Mouse (Mus musculus) heart, embryonic 13.5 days (tissue): ENCODE measurements around the gene Lrrc31. TPM values are rescaled to one million over a fixed set of nuclear protein-coding genes. Genes with fewer than 3 reads are reported as not detected.
A peak's percentile ranks its signal among the peaks of the same experiment; 100 is the strongest.

Experiments used
- ATAC-seq: fragments of 200-750 bp; cut with Nextera tagmentation; 2 replicates; pipeline ENCODE4 v1.8.0; 2017; ENCODE audit warnings: moderate TSS enrichment; ENCODE audit not compliant: insufficient number of reproducible peaks, low FRiP score, low TSS enrichment; ENCODE audit errors: extremely low read depth
- H3K27ac ChIP-seq: fragments of 300-500 bp; sonication (generic); replicated peaks from 2 replicates; pipeline ENCODE4 v1.5.1; 2015; ENCODE audit warnings: moderate library complexity, mild to moderate bottlenecking, inconsistent platforms
- H3K27me3 ChIP-seq: fragments of 300-500 bp; sonication (generic); replicated peaks from 2 replicates; pipeline ENCODE4 v1.6.1; 2015; ENCODE audit warnings: mild to moderate bottlenecking, inconsistent platforms
- H3K36me3 ChIP-seq: fragments of 300-500 bp; sonication (generic); 2 replicates; pipeline ENCODE4 v1.6.1; 2015; ENCODE audit warnings: mild to moderate bottlenecking, inconsistent platforms
- H3K4me1 ChIP-seq: fragments of 300-500 bp; sonication (generic); 2 replicates; pipeline ENCODE4 v1.6.1; 2015; ENCODE audit warnings: inconsistent platforms
- H3K4me2 ChIP-seq: fragments of 300-500 bp; sonication (generic); 2 replicates; pipeline ENCODE4 v1.6.1; 2015; ENCODE audit warnings: inconsistent platforms, mild to moderate bottlenecking, moderate library complexity
- H3K4me3 ChIP-seq: fragments of 300-500 bp; sonication (generic); 2 replicates; pipeline ENCODE4 v1.5.1; 2015; ENCODE audit warnings: moderate library complexity, mild to moderate bottlenecking, inconsistent platforms
- H3K9ac ChIP-seq: fragments of 300-500 bp; sonication (generic); 2 replicates; pipeline ENCODE4 v1.6.1; 2015; ENCODE audit warnings: inconsistent platforms, mild to moderate bottlenecking, moderate library complexity
- H3K9me3 ChIP-seq: fragments of 300-500 bp; sonication (generic); 2 replicates; pipeline ENCODE4 v1.6.1; 2016; ENCODE audit warnings: inconsistent platforms
- WGBS: fragments of 180-500 bp; shearing (Covaris S2); methylation state at CpG from one replicate; pipeline ENCODE4 v1.1.7; 2015; ENCODE audit warnings: mixed read lengths; 5-methylcytosine and 5-hydroxymethylcytosine counted together
- polyA plus RNA-seq: library from polyadenylated mRNA; unstranded; fragments of >200 nt; fragmentation: Nextera tagmentation; extraction: Ambion mirVana; gene quantifications from 2 replicates; pipeline ENCODE4 v1.2.1, GENCODE M21; 2015

Gene Lrrc31
- polyA plus RNA-seq, 1 experiment from 2014 or later: not detected

DNA sequence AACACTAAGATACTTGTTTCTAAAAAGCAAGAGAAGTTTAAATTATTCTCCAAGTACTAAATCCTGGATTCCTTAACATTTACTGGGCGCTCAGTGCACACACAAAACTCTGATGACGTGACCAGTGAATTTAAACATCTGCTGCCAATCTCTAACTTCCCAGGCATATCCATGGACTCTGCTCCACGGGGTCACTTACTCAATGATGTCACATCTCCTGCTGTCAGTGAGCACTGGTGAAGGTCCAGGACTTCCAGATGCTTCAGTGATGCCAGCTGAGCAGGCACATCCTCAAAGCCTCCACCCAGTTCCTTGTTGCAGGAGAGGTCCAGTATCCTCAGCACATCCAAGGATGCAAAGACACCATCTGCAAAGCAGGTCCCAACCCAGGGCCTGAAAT lies 12.4 kb downstream of the Lrrc31 start:
- Histone ChIP-seq H3K9me3 (no peaks in the 10 kb centered on the region), H3K4me1 (0 out of 2 replicates have a peak, but pooled peaks cover 12% of the 10 kb centered on the region), H3K4me2 (no peak overlapping the region), H3K27me3 (no peaks in the 10 kb centered on the region), H3K9ac (no peak overlapping the region), H3K4me3 (no peak overlapping the region), H3K36me3 (no peaks in the 10 kb centered on the region), H3K27ac (no peak overlapping the region)
- ATAC-seq: no peak
- WGBS: 53% methylated on average over 3 of the region's 3 CpGs

GRCm38 (mm10) chr3:30683190-30683589 lies 16.5 kb downstream of the Lrrc31 start:
- Histone ChIP-seq H3K9me3 (no peaks in the 10 kb centered on the region), H3K9ac (no peak overlapping the region), H3K4me2 (no peak overlapping the region), H3K27me3 (no peaks in the 10 kb centered on the region), H3K4me1 (0 out of 2 replicates have a peak, but pooled peaks cover 8% of the 10 kb centered on the region), H3K27ac (no peak overlapping the region), H3K36me3 (no peaks in the 10 kb centered on the region), H3K4me3 (no peak overlapping the region)
- no peak for ATAC-seq
- WGBS: 20% methylated on average over 6 of the region's 6 CpGs

DNA sequence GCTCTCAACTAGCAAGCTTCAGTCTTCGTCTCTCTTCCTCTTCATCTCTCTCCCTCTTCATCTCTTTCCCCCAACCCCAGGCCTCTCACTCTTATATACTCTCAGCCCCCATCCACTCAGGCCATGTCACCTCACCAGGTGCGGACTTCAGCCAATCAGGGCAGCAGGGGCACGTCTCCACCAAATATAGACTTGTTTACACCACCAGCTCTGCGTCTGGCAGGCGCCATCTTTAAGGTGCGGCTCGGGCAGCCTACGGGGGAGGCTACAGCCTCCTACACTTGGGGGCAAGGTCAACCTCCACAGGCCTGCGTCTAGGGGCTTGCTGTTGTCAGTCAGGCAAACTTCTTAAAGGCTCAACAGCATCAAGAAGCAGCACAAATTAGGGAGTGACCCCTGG lies 41.2 kb downstream of the Lrrc31 start:
- 74% methylated on average over 9 of the region's 9 CpGs for WGBS
- no peaks in the 10 kb centered on the region for H3K36me3 ChIP-seq
- ATAC-seq: no peak

GRCm38 (mm10) chr3:30655937-30656336 lies 43.7 kb downstream of the Lrrc31 start:
- Histone ChIP-seq H3K4me2 (no peak overlapping the region), H3K27me3 (peaks cover 15% of the 10 kb centered on the region), H3K4me1 (peaks cover under 1% of the 10 kb centered on the region; the same call in 1 of the 2 replicates), H3K36me3 (no peaks in the 10 kb centered on the region), H3K9me3 (no peaks in the 10 kb centered on the region), H3K4me3 (no peak overlapping the region), H3K9ac (no peak overlapping the region), H3K27ac (no peak overlapping the region)
- no peak for ATAC-seq
- WGBS: 73% methylated on average over 5 of the region's 5 CpGs

More for the DNA sequence above, 41.2 kb downstream of the Lrrc31 start:
- Histone ChIP-seq H3K4me3 (no peak overlapping the region), H3K9me3 (no peaks in the 10 kb centered on the region), H3K27me3 (no peaks in the 10 kb centered on the region), H3K4me2 (no peak overlapping the region), H3K9ac (no peak overlapping the region), H3K4me1 (no peaks in the 10 kb centered on the region), H3K27ac (no peak overlapping the region)

GRCm38 (mm10) chr3:30650062-30650841 lies 49.4 kb downstream of the Lrrc31 start:
- Histone ChIP-seq H3K36me3 (no peaks in the 10 kb centered on the region), H3K27ac (no peak overlapping the region), H3K4me3 (peak overlapping the region; percentile 54), H3K27me3 (peaks cover 46% of the 10 kb centered on the region), H3K9me3 (no peaks in the 10 kb centered on the region), H3K4me2 (peak overlapping the region; percentile 91), H3K4me1 (peaks cover 22% of the 10 kb centered on the region), H3K9ac (peak overlapping the region; percentile 71)
- ATAC-seq: no peak
- under 1% methylated on average over 41 of the region's 41 CpGs for WGBS

DNA sequence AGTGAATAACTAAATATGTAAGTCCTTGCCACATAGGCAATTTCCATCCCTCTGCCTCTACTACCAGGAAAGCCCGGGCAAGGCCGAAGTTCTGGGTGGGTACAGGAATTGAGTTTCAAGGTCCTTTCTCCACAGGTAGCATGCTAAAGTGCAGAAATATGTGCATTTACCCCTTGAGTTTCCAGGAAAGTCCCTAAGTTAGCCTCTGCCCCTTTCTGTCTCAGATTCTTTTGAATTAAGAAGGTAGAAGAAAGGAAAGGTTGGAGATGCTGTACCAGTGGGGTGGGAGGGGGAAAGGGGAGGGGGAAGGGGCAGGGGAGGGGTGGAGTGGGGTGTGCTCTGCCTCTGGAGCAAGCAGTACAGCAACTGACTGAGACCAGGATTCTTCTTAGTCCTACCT lies 51.2 kb downstream of the Lrrc31 start:
- H3K4me1 ChIP-seq: peaks cover 22% of the 10 kb centered on the region
- H3K27ac ChIP-seq: no peak overlapping the region
- H3K4me3 ChIP-seq: no peak overlapping the region
- no peak overlapping the region for H3K9ac ChIP-seq
- H3K36me3 ChIP-seq: no peaks in the 10 kb centered on the region
- H3K9me3 ChIP-seq: no peaks in the 10 kb centered on the region
- no peak overlapping the region for H3K4me2 ChIP-seq
- no peak for ATAC-seq
- WGBS: 87% methylated on average over 2 of the region's 2 CpGs
- peaks cover 46% of the 10 kb centered on the region for H3K27me3 ChIP-seq

GRCm38 (mm10) chr3:30647440-30648090 lies 52.1 kb downstream of the Lrrc31 start, which contains the start of gene Lrrc34:
Lrrc34 (minus strand) TSS chr3:30647869.
- Histone ChIP-seq H3K27me3 (peaks cover 46% of the 10 kb centered on the region), H3K4me2 (peak within 1 kb of the TSS; percentile 76), H3K4me1 (peaks cover 22% of the 10 kb centered on the region), H3K27ac (no peak within 1 kb of the TSS), H3K36me3 (no peaks in the 10 kb centered on the region), H3K9ac (peak within 1 kb of the TSS; percentile 73), H3K9me3 (no peaks in the 10 kb centered on the region), H3K4me3 (peak within 1 kb of the TSS; percentile 48)
- 2% methylated on average over 25 of the region's 25 CpGs for WGBS
- peak; percentile 61; the same call in 1 of the 2 replicates for ATAC-seq

DNA sequence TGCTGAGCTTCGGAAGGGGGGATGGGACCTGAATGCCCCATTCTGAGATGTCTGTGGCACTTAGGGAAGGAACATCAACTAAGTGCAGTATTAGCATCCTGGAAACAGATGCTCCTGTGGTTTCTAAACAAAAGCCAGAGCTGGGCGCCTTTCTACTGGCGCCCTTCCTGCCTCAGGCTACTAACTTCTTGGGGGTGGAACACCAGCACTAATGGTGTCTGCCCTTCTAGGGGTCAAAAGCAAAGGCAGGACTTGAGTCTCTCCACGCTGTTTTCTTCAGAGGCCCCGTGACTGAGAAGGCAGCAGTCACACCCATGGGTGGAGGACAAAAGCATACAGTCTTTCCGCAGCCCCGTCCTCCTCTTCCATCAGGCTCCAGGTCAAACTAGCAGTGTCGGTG lies 52.9 kb downstream of the Lrrc31 start:
- WGBS: 53% methylated on average over 8 of the region's 8 CpGs

GRCm38 (mm10) chr3:30644207-30644606 lies 55.4 kb downstream of the Lrrc31 start, which contains the start of gene Lrriq4:
Lrriq4 (plus strand) TSS chr3:30644507.
- Histone ChIP-seq H3K4me2 (no peak within 1 kb of the TSS), H3K36me3 (no peaks in the 10 kb centered on the region), H3K27ac (no peak within 1 kb of the TSS), H3K4me3 (no peak within 1 kb of the TSS), H3K27me3 (peaks cover 15% of the 10 kb centered on the region), H3K9me3 (no peaks in the 10 kb centered on the region), H3K9ac (no peak within 1 kb of the TSS), H3K4me1 (peaks cover 12% of the 10 kb centered on the region)
- WGBS: 60% methylated on average over 2 of the region's 2 CpGs
- no peak for ATAC-seq

More for the DNA sequence above, 52.9 kb downstream of the Lrrc31 start:
- Histone ChIP-seq H3K4me2 (0 out of 2 replicates have a peak overlapping the region, but pooled peaks have one; percentile 13), H3K4me3 (no peak overlapping the region), H3K4me1 (peaks cover 22% of the 10 kb centered on the region), H3K9me3 (no peaks in the 10 kb centered on the region), H3K9ac (no peak overlapping the region), H3K36me3 (no peaks in the 10 kb centered on the region), H3K27ac (no peak overlapping the region), H3K27me3 (peaks cover 39% of the 10 kb centered on the region)
- no peak for ATAC-seq

DNA sequence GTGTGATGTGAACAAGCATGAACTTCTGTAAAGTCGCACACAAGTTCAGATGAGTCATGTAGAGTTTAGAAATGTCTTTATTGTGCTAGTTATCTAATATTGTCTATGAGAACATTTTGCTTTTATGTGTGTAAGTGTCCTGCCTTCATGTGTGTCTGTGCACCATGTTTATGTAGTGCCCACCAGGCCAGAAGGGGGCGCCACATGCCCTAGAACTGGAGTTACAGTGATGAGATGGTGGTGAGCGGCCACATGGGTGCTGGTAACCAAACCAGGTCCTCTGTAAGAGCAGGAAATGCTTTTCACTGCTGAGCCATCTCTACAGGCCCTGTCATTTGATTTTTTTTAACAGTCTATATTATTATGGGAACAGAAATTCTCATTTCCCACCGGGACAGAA lies 64.0 kb downstream of the Lrrc31 start:
- H3K9ac ChIP-seq: no peak overlapping the region
- WGBS: 76% methylated on average over 4 of the region's 4 CpGs
- no peaks in the 10 kb centered on the region for H3K9me3 ChIP-seq
- H3K4me1 ChIP-seq: no peaks in the 10 kb centered on the region
- H3K4me3 ChIP-seq: no peak overlapping the region
- ATAC-seq: no peak
- H3K36me3 ChIP-seq: no peaks in the 10 kb centered on the region
- H3K4me2 ChIP-seq: no peak overlapping the region
- H3K27me3 ChIP-seq: no peaks in the 10 kb centered on the region
- no peak overlapping the region for H3K27ac ChIP-seq

DNA sequence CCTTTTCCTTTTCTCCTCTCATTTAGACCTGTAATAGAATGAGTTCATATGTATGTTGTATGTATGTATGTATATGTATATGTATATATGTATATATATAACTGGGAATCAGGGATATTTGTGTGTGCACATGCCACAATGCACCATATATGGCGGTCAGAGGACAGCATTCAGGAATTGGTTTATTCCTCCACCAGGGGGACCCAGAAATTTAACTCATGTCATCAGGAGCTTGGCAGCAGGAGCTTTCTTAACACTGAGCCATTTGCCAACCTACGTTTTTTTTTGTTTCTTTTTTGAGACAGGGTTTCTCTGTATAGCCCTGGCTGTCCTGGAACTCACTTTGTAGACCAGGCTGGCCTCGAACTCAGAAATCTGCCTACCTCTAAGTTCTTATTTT lies 66.0 kb downstream of the Lrrc31 start:
- WGBS: 39% methylated on average over 3 of the region's 3 CpGs
- Histone ChIP-seq H3K4me3 (no peak overlapping the region), H3K27ac (no peak overlapping the region)

More for the DNA sequence above, 66.0 kb downstream of the Lrrc31 start:
- Histone ChIP-seq H3K9ac (no peak overlapping the region), H3K36me3 (no peaks in the 10 kb centered on the region), H3K4me2 (no peak overlapping the region), H3K27me3 (no peaks in the 10 kb centered on the region), H3K9me3 (no peaks in the 10 kb centered on the region), H3K4me1 (no peaks in the 10 kb centered on the region)
- ATAC-seq: no peak
